Mouse (Mus musculus) intestine, postnatal 0 days (tissue): ENCODE measurements around the gene Celf2. TPM values are rescaled to one million over a fixed set of nuclear protein-coding genes. Genes with fewer than 3 reads are reported as not detected.

ENCODE experiments used
- ATAC-seq: fragments of 200-750 bp; cut with Nextera tagmentation; 2 replicates; pipeline ENCODE4 v1.8.0; 2017; ENCODE audit warnings: mild to moderate bottlenecking, moderate TSS enrichment, moderate library complexity
- H3K27ac ChIP-seq: fragments of 300-500 bp; sonication (generic); 2 replicates; pipeline ENCODE4 v1.5.1; 2014; ENCODE audit warnings: mild to moderate bottlenecking, low read depth, low read length, moderate library complexity
- H3K27me3 ChIP-seq: fragments of 300-500 bp; sonication (generic); replicated peaks from 2 replicates; pipeline ENCODE4 v1.6.1; 2014; ENCODE audit warnings: low read length, mixed read lengths; ENCODE audit not compliant: control insufficient read depth, insufficient read depth
- H3K36me3 ChIP-seq: fragments of 300-500 bp; sonication (generic); 2 replicates; pipeline ENCODE4 v1.6.1; 2014; ENCODE audit warnings: mild to moderate bottlenecking, moderate library complexity; ENCODE audit not compliant: control insufficient read depth, insufficient read depth
- H3K4me1 ChIP-seq: fragments of 300-500 bp; sonication (generic); replicated peaks from 2 replicates; pipeline ENCODE4 v1.6.1; 2014; ENCODE audit warnings: antibody characterized with exemption, low read length, mixed read lengths; ENCODE audit not compliant: control insufficient read depth, insufficient read depth
- H3K4me2 ChIP-seq: fragments of 300-500 bp; sonication (generic); replicated peaks from 2 replicates; pipeline ENCODE4 v1.6.1; 2014; ENCODE audit warnings: low read depth, mild to moderate bottlenecking, moderate library complexity
- H3K4me3 ChIP-seq: fragments of 300-500 bp; sonication (generic); 2 replicates; pipeline ENCODE4 v1.5.1; 2014; ENCODE audit warnings: low read depth, low read length
- H3K9ac ChIP-seq: fragments of 300-500 bp; sonication (generic); 2 replicates; pipeline ENCODE4 v1.6.1; 2014; ENCODE audit warnings: mild to moderate bottlenecking, low read depth, low read length
- H3K9me3 ChIP-seq: fragments of 300-500 bp; sonication (generic); 2 replicates; pipeline ENCODE4 v1.6.1; 2016; ENCODE audit warnings: mixed run types; ENCODE audit not compliant: control insufficient read depth
- CTCF ChIP-seq: sonication (generic); IDR thresholded peaks from 2 replicates; pipeline ENCODE4 v1.5.1; 2016; ENCODE audit warnings: low read depth, mild to moderate bottlenecking, control low read depth, antibody characterized with exemption, moderate library complexity
- WGBS: fragments of 180-500 bp; shearing (Covaris S2); extraction: QIAGEN DNeasy Blood & Tissue Kit; methylation state at CpG from one replicate; pipeline ENCODE4 v1.1.7; 2014; 5-methylcytosine and 5-hydroxymethylcytosine counted together
- polyA plus RNA-seq: library from polyadenylated mRNA; unstranded; fragments of >200 nt; fragmentation: Nextera tagmentation; extraction: Ambion mirVana; gene quantifications from 2 replicates; pipeline ENCODE4 v1.2.1, GENCODE M21; 2015

The Celf2 gene
- polyA plus RNA-seq, 1 experiment from 2014 or later, result 16.8 TPM

DNA sequence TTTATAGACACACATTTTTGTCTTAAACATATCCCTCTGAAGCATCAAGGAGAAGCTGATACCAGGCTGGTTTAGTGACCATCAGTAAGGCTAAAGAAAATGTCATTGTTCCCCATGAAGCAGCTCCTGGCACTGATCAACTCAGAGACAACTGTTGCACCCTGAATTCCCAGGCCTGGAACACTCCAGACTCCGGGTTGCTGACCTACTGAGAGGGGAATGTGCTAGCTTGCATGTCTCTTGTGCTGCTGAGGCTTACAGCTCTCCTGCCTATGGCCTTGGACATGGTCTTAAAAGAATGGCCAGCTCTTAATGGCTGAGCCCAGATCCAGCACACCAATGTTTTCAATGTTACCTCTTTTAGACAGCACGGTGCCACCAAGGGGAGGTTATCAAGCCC lies 970.9 kb downstream of the Celf2 start:
- Histone ChIP-seq H3K4me3 (no peak overlapping the region), H3K27me3 (no peaks in the 10 kb centered on the region), H3K9ac (no peak overlapping the region), H3K36me3 (no peaks in the 10 kb centered on the region), H3K4me2 (no peak overlapping the region), H3K27ac (no peak overlapping the region), H3K9me3 (no peaks in the 10 kb centered on the region), H3K4me1 (no peaks in the 10 kb centered on the region)
- TF ChIP-seq CTCF, result no peak
- 67% methylated on average over 2 of the region's 2 CpGs for WGBS
- no peak for ATAC-seq

DNA sequence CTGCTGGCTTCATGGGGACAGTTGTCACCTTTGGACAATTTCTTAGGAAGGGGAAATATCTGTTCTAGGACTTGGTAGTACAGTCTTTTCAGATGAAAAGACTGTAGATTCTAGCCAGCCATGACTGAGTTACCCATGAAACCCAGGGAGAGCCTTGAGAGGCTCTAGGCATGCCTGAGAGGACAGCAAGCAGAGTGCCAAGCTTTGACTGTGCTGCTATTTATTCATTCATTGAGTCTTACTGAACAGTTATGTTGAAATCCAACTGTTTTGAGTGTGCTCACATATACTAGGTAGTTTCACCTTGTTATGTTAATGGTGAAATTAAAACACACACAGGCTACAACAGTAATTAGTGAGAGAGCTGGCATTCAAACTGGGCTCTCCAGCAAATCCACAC lies 971.3 kb downstream of the Celf2 start:
- Histone ChIP-seq H3K4me2 (no peak overlapping the region), H3K36me3 (no peaks in the 10 kb centered on the region), H3K4me1 (no peaks in the 10 kb centered on the region), H3K27ac (no peak overlapping the region), H3K9ac (no peak overlapping the region), H3K4me3 (no peak overlapping the region), H3K9me3 (no peaks in the 10 kb centered on the region), H3K27me3 (no peaks in the 10 kb centered on the region)
- no peak for ATAC-seq
- TF ChIP-seq CTCF, result no peak

DNA sequence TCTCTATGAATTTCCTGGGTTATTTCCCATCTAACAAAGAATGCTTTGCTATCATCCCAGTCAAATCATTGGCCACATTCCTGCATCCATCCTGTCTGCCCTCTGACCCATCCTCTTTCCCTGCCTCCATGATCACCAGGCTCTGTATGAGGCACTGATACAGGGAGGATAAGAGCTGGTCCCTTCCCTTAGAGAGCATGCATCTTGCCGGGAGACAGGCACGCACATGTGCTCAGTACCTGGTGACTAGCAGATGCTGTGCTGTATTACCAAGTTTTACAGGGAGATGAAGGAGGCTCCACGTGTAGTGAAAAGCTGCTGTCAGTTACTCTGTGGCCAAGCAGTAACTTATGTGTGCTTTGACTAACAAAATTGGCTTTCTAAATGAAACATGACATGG lies 972.0 kb downstream of the Celf2 start:
- no peak overlapping the region for H3K27ac ChIP-seq
- H3K4me2 ChIP-seq, result no peak overlapping the region
- no peak overlapping the region for H3K4me3 ChIP-seq
- H3K27me3 ChIP-seq, result no peaks in the 10 kb centered on the region
- no peaks in the 10 kb centered on the region for H3K9me3 ChIP-seq
- H3K36me3 ChIP-seq, result no peaks in the 10 kb centered on the region
- no peaks in the 10 kb centered on the region for H3K4me1 ChIP-seq
- WGBS, result 86% methylated on average over 3 of the region's 3 CpGs
- ATAC-seq, result no peak
- H3K9ac ChIP-seq, result no peak overlapping the region
- no peak for TF ChIP-seq CTCF

DNA sequence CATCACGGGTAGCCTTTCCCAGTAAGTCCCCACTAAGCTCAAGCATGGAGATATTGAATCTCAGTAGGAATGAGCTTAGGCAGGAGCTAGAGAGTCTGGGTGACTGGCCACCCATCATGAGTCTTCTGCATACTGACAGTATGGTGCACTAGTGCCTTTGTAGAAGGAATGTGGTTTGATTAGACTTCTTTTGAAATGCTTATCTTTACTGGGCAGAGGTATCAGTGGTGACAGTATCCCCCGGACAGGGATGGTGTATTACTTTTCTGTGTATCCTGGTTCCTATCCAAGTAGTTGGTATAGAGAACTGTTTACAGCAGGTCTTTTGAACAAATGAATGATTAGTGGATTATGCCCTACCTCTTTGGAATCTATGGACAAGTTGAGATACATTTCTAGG lies 973.0 kb downstream of the Celf2 start:
- H3K9ac ChIP-seq, result no peak overlapping the region
- H3K36me3 ChIP-seq, result no peaks in the 10 kb centered on the region
- no peak for ATAC-seq
- H3K9me3 ChIP-seq, result no peaks in the 10 kb centered on the region
- H3K4me2 ChIP-seq, result no peak overlapping the region
- H3K27ac ChIP-seq, result no peak overlapping the region
- no peak for TF ChIP-seq CTCF
- H3K4me1 ChIP-seq, result no peaks in the 10 kb centered on the region
- H3K27me3 ChIP-seq, result no peaks in the 10 kb centered on the region
- no peak overlapping the region for H3K4me3 ChIP-seq
- WGBS, result 81% methylated on average over 2 of the region's 2 CpGs

DNA sequence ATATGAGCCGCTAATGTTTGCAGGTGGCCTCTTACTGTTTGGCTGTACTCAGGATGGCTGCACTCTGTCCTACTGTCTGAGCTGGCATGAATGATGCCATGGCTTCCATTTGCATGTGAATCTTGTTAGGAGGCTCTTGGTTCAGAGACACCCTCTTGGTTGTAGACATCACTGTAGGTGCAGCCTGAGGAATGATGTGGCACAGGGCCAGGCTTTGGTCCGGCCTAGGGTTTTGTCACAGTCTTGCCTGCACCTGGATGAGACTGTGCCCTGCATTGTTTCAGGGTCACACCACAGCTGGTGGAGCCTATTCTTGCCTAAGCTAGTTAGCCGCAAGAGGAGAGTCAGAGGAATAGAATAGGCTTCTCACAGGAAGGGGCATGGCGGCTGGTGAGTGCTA lies 977.0 kb downstream of the Celf2 start:
- H3K27me3 ChIP-seq, result no peaks in the 10 kb centered on the region
- no peak overlapping the region for H3K9ac ChIP-seq
- no peak for ATAC-seq
- WGBS, result 79% methylated on average over 4 of the region's 4 CpGs
- no peak overlapping the region for H3K4me3 ChIP-seq
- H3K9me3 ChIP-seq, result no peaks in the 10 kb centered on the region
- TF ChIP-seq CTCF, result no peak
- no peaks in the 10 kb centered on the region for H3K4me1 ChIP-seq
- no peak overlapping the region for H3K4me2 ChIP-seq
- H3K36me3 ChIP-seq, result no peaks in the 10 kb centered on the region
- H3K27ac ChIP-seq, result no peak overlapping the region

DNA sequence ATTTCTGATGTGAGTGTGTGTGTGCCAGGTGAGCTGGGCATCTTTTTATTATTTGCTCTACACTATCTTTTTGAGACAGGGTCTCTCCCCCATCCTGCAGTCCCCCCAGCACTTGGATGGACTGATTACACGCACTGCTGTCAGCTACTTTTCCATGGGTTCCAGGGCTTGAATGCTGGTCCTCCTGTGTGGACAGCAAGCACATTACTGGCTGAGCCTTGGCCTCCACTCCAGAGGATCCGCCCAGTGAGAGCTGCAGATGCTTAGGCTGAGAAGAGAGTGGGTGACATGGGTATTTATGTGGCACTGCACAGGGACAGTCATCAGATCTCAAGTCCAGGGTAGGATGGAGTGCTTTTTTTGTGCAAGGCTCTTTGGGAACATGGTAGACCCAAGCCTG lies 981.3 kb downstream of the Celf2 start:
- 88% methylated on average over 2 of the region's 2 CpGs for WGBS
- H3K27me3 ChIP-seq, result no peaks in the 10 kb centered on the region
- no peak overlapping the region for H3K4me2 ChIP-seq
- no peak overlapping the region for H3K4me3 ChIP-seq
- no peak for TF ChIP-seq CTCF
- H3K9me3 ChIP-seq, result no peaks in the 10 kb centered on the region
- no peak overlapping the region for H3K27ac ChIP-seq
- H3K9ac ChIP-seq, result no peak overlapping the region
- no peaks in the 10 kb centered on the region for H3K36me3 ChIP-seq
- ATAC-seq, result no peak
- no peaks in the 10 kb centered on the region for H3K4me1 ChIP-seq

DNA sequence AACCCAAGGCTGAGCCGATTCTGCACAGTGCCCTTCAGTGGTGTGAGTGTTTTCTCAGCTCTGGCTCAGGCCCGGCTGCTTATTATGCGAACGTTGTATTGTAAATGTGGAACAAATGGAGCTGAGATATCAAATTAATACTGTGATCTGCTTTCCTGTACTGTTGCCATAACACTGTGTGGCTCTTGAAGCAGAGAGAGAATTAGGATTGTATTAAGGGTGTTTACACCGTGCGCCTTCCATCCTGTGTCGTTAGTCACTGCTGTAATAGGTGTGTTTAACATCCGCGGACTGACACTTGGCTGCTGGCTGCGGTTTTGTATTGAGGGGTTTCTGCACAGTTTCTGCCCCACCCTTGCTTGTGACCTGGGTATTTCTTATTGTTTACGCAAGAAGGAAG lies 982.5 kb downstream of the Celf2 start:
- Histone ChIP-seq H3K9ac (no peak overlapping the region), H3K27me3 (no peaks in the 10 kb centered on the region), H3K36me3 (no peaks in the 10 kb centered on the region), H3K4me3 (no peak overlapping the region), H3K27ac (no peak overlapping the region), H3K9me3 (no peaks in the 10 kb centered on the region), H3K4me1 (no peaks in the 10 kb centered on the region), H3K4me2 (no peak overlapping the region)
- WGBS, result 64% methylated on average over 11 of the region's 11 CpGs
- ATAC-seq, result no peak
- TF ChIP-seq CTCF, result no peak
